Mouse (Mus musculus) erythroblast, embryonic 14.5 days (primary cell): ENCODE results near the gene Carmil3.

ENCODE experiments used
- GATA1 ChIP-seq: IDR thresholded peaks from 2 replicates; pipeline ENCODE4 v1.6.1; 2012; ENCODE audit warnings: low read length, inconsistent platforms, mixed read lengths
- TAL1 ChIP-seq: IDR thresholded peaks from 3 replicates; pipeline ENCODE4 v1.6.1; 2012; ENCODE audit warnings: low read length, inconsistent platforms, mixed read lengths

DNA sequence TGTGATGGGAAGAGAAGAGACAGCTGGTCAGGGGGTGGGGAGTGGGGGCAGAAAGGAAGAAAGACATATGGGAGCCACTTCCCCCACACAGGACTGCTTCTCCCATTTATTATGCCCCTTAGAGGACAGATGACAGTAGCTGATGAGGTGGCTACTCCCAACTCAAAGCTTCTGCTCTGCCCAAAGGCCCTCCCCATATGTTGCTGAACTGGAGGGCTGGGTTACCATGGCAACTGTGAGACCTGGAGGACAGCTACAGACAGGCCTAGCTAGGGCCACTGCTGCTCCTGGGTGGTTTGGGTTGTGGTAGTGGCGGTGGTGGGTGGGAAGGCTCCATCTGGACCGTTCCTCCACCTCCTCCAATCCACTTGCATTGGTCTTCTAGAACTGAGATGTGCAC, 28.4 kb downstream of the Carmil3 start:
- TF ChIP-seq GATA1 = no peak
- no peak for TF ChIP-seq TAL1
